Mouse (Mus musculus): ENCODE results near the gene Iffo2.

The Iffo2 gene

DNA sequence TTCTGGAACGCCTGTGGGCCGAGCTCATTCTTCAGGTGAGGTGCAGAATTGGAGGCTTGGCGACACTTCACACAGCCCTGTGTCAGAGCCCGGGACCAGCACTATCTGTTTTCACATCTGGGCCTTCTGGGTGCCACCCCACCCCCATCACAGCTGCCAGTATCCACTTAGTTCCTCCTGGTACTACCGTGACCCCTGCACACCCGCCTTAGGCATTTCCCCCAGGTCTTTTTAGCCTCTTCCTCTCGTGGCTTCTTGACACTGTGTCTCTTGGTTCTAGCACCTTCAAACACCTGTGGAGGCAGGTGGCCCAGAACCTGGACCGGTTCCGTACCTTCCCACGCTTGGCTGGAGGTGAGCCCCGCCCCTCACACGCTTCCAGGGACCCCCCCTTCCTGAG, 110.0 kb downstream of the Iffo2 start:
- no peak for DNase-seq (ENCODE audit: low spot score in 2 of 2)

DNA sequence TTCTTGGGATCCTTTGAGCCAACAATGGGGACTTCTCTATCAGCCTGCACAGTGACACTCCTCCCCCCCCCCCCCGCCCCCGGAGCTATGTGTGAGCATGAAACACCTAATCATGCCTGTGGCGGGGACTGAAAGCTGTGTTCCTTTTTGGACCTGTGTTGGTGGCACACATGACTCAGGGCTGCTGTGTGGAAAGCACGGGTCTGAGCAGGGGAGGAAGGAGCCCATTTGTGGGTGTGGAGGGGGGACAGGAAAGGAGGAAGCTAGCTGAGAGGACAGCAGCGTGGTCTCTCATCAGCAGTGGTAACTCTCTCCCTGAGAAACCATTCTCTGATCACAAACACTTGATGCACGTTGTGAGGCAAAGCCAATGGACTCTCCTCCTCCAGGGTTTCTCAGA, 110.4 kb downstream of the Iffo2 start:
- no peak for DNase-seq (ENCODE audit: low spot score in 2 of 2)

DNA sequence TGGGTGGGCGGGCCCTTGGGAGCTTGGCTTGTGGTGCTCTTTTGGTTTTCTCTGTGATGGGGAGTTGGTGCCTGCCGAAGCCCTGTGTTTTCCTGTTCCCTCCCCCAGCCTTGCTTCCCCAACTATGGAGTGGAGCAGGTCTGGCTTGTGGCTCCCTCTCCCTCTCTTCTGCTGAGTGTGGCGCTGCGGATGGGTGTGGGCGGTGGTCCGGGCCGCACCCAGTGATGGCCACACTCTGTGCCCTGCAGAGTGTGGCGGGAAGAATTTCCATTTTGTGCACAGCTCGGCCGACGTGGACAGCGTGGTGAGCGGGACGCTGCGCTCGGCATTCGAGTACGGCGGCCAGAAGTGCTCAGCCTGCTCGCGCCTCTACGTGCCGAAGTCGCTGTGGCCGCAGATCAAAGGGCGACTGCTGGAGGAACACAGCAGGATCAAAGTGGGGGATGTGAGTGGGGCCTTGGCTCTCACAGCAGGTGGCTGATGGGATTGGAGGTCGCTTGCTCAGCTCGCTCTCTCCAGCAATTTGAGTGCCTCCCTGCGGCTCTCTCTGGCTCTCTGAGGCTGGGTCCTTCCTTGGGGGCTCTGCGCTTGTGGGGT, 111.6 kb downstream of the Iffo2 start:
- DNase-seq (ENCODE audit: low spot score in 2 of 2): no peak

DNA sequence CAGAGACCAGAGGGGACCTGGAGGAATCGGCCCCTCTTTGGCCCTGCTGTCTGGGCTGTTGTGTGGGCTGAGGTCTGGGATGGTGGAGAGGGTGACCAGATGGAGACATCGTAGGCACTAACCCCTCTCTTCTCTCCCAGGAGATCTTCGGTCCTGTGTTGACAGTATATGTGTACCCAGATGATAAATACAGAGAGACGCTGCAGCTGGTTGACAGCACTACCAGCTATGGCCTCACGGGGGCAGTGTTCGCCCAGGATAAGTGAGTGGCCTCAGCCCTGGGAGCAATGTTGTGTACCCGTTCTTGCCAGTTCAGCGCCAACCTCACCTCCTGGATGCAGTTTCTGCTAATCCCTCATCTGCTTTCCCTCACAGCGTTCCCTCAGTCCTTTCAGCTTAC, 113.6 kb downstream of the Iffo2 start:
- peak; percentile 67 to 72 for DNase-seq (ENCODE audit: low spot score in 2 of 2)

DNA sequence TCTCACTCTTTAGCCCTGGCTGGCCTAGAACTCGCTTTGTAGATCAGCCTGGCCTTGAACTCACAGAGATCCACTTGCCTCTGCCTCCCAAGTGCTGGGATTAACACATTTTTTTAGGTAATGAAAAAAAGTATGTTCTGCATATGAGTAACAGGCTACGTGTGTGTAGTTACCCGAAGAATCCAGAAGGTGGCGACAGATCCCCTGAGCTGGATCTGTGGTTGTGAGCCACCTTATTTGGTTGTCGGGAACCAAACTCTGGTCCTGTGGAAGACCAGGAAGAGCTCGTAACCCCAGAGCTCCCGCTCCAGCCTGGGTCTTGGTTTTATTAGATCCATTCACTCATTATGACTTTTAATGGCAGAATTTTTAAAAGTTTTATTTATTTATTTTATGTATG, 116.6 kb downstream of the Iffo2 start:
- DNase-seq (ENCODE audit: low spot score in 2 of 2): no peak

DNA sequence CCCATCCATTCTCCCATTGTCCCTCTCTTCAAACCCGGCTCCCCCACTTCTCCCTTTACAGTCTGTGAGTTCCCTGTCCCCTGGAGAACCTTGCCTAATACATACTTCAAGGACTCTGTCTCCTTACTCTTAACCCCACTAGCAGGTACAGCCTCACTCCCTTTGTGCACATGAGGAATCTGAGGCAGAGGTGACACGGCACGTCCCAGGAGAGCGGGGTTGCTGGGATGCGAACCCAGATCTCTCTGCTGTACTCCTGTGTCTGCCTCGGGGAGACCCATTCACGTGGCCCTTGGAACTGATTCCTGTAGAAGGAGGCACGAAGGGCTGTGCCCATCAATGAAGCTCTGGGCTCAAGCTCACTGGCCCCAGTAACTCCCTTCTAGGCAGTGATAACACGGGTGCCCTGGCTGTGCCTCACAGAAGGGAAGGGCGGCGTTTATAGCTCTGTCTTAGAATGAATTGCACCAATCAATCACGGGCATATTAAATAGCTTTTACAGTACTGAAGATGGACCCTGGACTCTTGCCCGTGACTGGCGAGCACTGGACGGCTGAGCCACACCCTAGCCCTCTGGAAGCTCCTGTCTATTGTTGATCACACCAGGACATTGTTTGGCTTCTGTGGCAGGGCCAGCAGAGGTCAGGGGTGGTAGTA, 119.9 kb downstream of the Iffo2 start:
- DNase-seq (ENCODE audit: low spot score in 2 of 2): no peak

DNA sequence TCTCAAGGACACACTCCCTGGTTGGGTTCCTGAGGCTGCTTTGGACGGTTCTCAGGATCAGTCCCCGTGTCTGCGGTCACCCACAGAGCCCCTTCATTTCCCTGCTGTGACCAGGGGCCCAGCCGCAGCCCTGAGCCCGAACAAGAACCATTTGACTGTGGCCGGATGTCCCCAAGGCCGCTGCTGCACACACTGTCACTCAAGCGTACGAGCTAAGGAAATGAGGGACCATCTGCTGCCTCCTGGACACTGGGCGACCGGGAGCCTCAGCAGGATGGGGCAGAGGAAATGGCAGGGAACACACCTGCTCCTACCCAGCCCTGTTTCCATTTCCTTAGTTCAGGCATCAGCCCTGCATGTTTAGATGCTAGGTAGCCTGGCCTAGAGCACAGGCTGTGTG, 120.6 kb downstream of the Iffo2 start:
- no peak for DNase-seq (ENCODE audit: low spot score in 2 of 2)

DNA sequence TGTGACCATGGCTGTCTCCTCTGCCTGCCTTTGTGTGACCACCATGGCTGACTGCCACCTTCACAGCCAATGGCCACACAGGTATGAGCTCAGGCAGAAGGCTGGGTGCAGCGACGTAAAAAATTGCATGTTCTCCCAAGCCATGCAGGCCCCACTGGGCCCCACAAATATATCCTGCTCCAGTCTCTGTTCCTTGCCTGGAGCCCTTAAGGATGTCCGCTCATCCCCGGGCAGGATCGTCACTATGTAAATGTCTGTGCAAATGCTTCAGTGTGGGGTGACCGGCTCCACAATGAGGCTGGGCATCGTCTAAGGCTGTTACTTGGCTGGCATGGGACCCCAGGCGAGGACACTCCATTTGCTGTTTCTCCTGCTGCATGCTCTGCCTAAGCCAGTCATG, 122.9 kb downstream of the Iffo2 start, which contains the start of gene Tas1r2:
Gene Tas1r2 (plus strand): TSS at position 301 of the 400 bp plus-strand sequence.
- DNase-seq (ENCODE audit: low spot score in 2 of 2): no peak

DNA sequence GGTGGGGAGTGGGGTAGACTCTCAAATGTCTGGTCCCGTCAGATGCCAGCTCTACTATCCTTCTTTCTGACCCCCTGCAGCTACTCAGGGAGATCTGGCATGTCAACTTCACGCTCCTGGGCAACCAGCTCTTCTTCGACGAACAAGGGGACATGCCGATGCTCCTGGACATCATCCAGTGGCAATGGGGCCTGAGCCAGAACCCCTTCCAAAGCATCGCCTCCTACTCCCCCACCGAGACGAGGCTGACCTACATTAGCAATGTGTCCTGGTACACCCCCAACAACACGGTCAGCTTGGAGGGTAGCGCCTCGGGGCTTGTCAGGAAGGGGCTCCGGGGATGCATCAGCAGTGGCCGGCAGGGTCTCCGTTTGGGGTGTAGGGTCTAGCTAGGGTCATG, 131.5 kb downstream of the Iffo2 start:
- no peak for DNase-seq (ENCODE audit: low spot score in 2 of 2)

DNA sequence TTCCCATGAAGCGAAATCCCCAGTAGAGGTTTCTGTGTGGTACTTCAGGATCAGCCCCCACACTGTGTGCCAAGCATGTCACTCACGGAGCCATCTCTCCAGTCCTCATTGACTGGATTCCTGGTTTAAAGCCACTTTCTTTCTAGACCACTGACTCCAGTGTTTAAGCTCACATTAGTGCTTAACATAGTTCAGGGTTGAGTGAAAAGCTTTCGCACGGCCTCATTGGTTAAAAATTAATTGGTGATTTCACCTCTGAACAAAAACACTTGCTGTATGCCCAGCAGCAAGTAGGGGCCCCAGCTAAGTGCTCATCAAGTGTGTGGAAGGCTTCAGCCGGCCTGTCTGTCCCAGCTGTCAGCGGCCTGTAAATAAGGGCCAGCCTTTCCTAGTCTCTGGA, 137.3 kb downstream of the Iffo2 start:
- DNase-seq (ENCODE audit: low spot score in 2 of 2): no peak

DNA sequence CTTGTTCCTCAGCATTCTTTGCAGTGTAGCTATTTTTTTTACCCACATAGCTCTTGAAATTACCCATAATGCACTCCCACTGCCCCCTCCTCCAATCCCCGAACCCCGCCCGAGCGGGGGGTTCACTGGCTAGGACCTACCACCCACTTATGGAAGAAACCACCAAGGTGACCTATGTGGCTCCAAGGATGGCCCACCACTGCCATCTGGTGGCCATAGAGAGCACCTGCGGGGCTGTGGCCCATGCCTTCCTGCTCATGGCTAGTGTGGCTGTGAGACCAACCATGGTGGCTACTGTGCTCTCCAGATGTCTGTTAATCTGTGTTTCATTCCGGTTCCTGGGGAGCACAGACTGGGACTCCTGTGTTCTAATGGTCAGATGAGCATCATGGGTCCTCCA, 139.5 kb downstream of the Iffo2 start:
- peak; percentile 39 to 44 for DNase-seq (ENCODE audit: low spot score in 2 of 2)
